ENCODE assay signal across 7 mouse cellular contexts in the genomic region with DNA sequence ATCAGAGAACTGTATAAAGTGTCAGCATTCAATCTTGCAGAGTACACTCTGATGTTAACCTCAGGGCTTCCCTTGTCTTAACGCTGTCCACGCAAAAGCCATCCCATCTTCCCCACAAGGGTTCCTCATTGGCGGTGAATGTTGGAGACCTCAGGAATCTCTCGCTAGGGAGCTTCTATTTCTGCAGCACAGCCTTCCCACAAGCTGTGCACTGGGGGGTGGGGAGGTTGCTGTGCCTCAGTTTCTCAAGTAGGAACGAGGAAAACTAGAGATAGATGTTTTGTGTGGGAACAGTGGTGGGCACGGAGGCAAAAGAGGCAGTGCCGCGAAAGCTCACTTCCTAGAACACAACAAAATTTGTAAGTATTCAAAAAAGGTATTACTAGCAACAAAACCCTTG. TPM values are rescaled to one million over a fixed set of nuclear protein-coding genes. Genes with fewer than 3 reads are reported as not detected.
A peak's percentile ranks its signal among the peaks of the same experiment; 100 is the strongest.
DNase-seq lines count a peak whose midpoint lies in the region; ATAC-seq and TF ChIP-seq lines count a peak whose summit lies in the region.

A gene (plus strand): TSS at position 301 of the 400 bp plus-strand sequence.

- WGBS in lung, postnatal 0 days, result 53% methylated on average over 8 of the region's 8 CpGs
- WGBS in forebrain, embryonic 10.5 days, result 29% methylated on average over 8 of the region's 8 CpGs
- 29% methylated on average over 8 of the region's 8 CpGs for WGBS in hindbrain, embryonic 13.5 days
- WGBS in liver, embryonic 16.5 days (ENCODE audit: insufficient replicate concordance), result 35% methylated on average over 8 of the region's 8 CpGs

- H3K4me2 ChIP-seq in lung, postnatal 0 days (replicated peaks; ENCODE audit: low read depth, low read length), result peak within 1 kb of the TSS; percentile 90
- H3K4me2 ChIP-seq in hindbrain, embryonic 13.5 days, result peak within 1 kb of the TSS; percentile 89
- H3K4me2 ChIP-seq in liver, embryonic 16.5 days (ENCODE audit: low read depth, low read length), result peak within 1 kb of the TSS; percentile 13; the same call in 1 of the 2 replicates

- no peaks in the 10 kb centered on the region for H3K9me3 ChIP-seq in lung, postnatal 0 days (ENCODE audit: low read length)
- H3K9me3 ChIP-seq in forebrain, embryonic 10.5 days, result peaks cover 4% of the 10 kb centered on the region; the same call in 1 of the 2 replicates
- no peaks in the 10 kb centered on the region for H3K9me3 ChIP-seq in hindbrain, embryonic 13.5 days
- no peaks in the 10 kb centered on the region for H3K9me3 ChIP-seq in liver, embryonic 16.5 days (replicated peaks; ENCODE audit: control insufficient read depth, low read length)

- peak within 1 kb of the TSS; percentile 69 for H3K4me3 ChIP-seq in lung, postnatal 0 days (ENCODE audit: low read depth, low read length)
- H3K4me3 ChIP-seq in forebrain, embryonic 10.5 days, result peak within 1 kb of the TSS; percentile 95
- H3K4me3 ChIP-seq in hindbrain, embryonic 13.5 days, result peak within 1 kb of the TSS; percentile 83
- H3K4me3 ChIP-seq in liver, embryonic 16.5 days (ENCODE audit: low read depth, low read length), result peak within 1 kb of the TSS; percentile 44

- DNase-seq in lung, postnatal 0 days (ENCODE audit: low spot score), result no peak
- no peak for DNase-seq in lung, postnatal 25 days (ENCODE audit: low spot score)
- no peak for DNase-seq in forebrain, embryonic 10.5 days (ENCODE audit: extremely low spot score, low spot score)
- DNase-seq in Muller cell, postnatal 12 days (ENCODE audit: inconsistent ontology term), result no peak
- no peak for DNase-seq in kidney, postnatal 36 days

- no peak for TF ChIP-seq EP300 in lung, postnatal 0 days (IDR thresholded peaks at IDR 0.05)

- no peak for TF ChIP-seq CTCF in lung, postnatal 0 days (IDR thresholded peaks at IDR 0.05)

- peak within 1 kb of the TSS; percentile 70 for H3K27ac ChIP-seq in lung, postnatal 0 days (ENCODE audit: low read length)
- H3K27ac ChIP-seq in forebrain, embryonic 10.5 days, result peak within 1 kb of the TSS; percentile 99
- peak within 1 kb of the TSS; percentile 92 for H3K27ac ChIP-seq in hindbrain, embryonic 13.5 days
- no peak within 1 kb of the TSS for H3K27ac ChIP-seq in liver, embryonic 16.5 days (ENCODE audit: low read length)

- H3K36me3 ChIP-seq in lung, postnatal 0 days (ENCODE audit: insufficient read depth, low read length), result no peaks in the 10 kb centered on the region
- peaks cover 16% of the 10 kb centered on the region for H3K36me3 ChIP-seq in forebrain, embryonic 10.5 days (replicated peaks)
- peaks cover 3% of the 10 kb centered on the region for H3K36me3 ChIP-seq in hindbrain, embryonic 13.5 days
- no peaks in the 10 kb centered on the region for H3K36me3 ChIP-seq in liver, embryonic 16.5 days (ENCODE audit: control insufficient read depth, insufficient read depth)

- peaks cover 12% of the 10 kb centered on the region; the same call in 1 of the 2 replicates for H3K4me1 ChIP-seq in lung, postnatal 0 days (ENCODE audit: insufficient read depth, low read depth, low read length)
- peaks cover 63% of the 10 kb centered on the region for H3K4me1 ChIP-seq in forebrain, embryonic 10.5 days
- peaks cover 39% of the 10 kb centered on the region for H3K4me1 ChIP-seq in hindbrain, embryonic 13.5 days (replicated peaks)
- no peaks in the 10 kb centered on the region for H3K4me1 ChIP-seq in liver, embryonic 16.5 days (ENCODE audit: control insufficient read depth, low read depth, low read length)

- peak within 1 kb of the TSS; percentile 54 for H3K9ac ChIP-seq in lung, postnatal 0 days (replicated peaks; ENCODE audit: low read depth)
- H3K9ac ChIP-seq in hindbrain, embryonic 13.5 days, result peak within 1 kb of the TSS; percentile 92
- no peak within 1 kb of the TSS for H3K9ac ChIP-seq in liver, embryonic 16.5 days (ENCODE audit: low read depth, low read length)

- H3K27me3 ChIP-seq in lung, postnatal 0 days (replicated peaks; ENCODE audit: insufficient read depth, low read length), result no peaks in the 10 kb centered on the region
- H3K27me3 ChIP-seq in forebrain, embryonic 10.5 days (ENCODE audit: poor library complexity, severe bottlenecking), result peaks cover 19% of the 10 kb centered on the region
- H3K27me3 ChIP-seq in hindbrain, embryonic 13.5 days, result no peaks in the 10 kb centered on the region
- H3K27me3 ChIP-seq in liver, embryonic 16.5 days (ENCODE audit: control insufficient read depth, insufficient read depth, low read depth, low read length), result peaks cover 17% of the 10 kb centered on the region

- ATAC-seq in lung, postnatal 0 days, result no peak
- no peak for ATAC-seq in hindbrain, embryonic 13.5 days (ENCODE audit: low FRiP score)
- ATAC-seq in liver, embryonic 16.5 days (ENCODE audit: low read depth), result no peak

RNA-seq across cellular contexts. Expression of the gene that starts here (rescaled TPM):
- polyA plus RNA-seq in lung, postnatal 0 days (2015; fragmentation: Nextera tagmentation; extraction: Ambion mirVana), result 56.1 and 66.0 TPM in 2 replicates
- 72.1 and 80.4 TPM in 2 replicates for polyA plus RNA-seq in forebrain, embryonic 10.5 days (2016; fragmentation: Nextera tagmentation; extraction: Ambion mirVana)
- polyA plus RNA-seq in hindbrain, embryonic 13.5 days (2015; fragmentation: Nextera tagmentation; extraction: Ambion mirVana), result 43.1 and 46.9 TPM in 2 replicates
- polyA plus RNA-seq in liver, embryonic 16.5 days (2015; fragmentation: Nextera tagmentation; extraction: Ambion mirVana), result 4.9 and 5.3 TPM in 2 replicates

Comparison
In these comparisons a context has a peak if more than half of its experiments do, and no peak if none do; other contexts are left out.
1. H3K4me2 ChIP-seq: peak in every context shown above with its lines; median percentile 90 in lung, postnatal 0 days; 89 in hindbrain, embryonic 13.5 days; 13 in liver, embryonic 16.5 days.
2. H3K4me3 ChIP-seq: peak in every context shown above with its lines; median percentile 95 in forebrain, embryonic 10.5 days; 83 in hindbrain, embryonic 13.5 days; 69 in lung, postnatal 0 days; 44 in liver, embryonic 16.5 days.